Mouse (Mus musculus): ENCODE data around the gene Nt5c.

DNA sequence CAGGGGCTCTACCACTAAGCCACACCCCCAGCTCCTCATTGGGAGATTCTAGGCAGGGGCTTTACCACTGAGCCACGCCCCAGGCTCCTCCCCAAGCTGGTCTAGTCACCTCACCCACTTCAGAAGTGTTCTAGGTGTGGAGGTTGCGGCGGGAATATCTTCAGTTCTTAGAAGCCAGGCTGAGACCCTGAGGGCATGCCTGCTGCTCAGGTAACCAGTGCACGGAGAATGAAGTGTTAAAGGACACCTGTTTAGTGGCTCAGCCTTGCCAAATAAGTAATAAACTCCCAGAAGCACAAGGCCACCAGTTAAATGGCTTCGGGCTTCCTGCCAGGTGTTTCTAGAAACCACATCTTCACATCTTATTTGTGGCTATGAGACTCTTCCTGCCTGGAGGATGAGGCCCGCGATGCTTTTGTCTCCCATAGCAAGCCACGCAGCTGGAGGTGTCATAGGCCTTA lies 39.9 kb downstream of the Nt5c start:
- TF ChIP-seq CTCF (IDR thresholded peaks at IDR 0.05; ENCODE audit: low read depth) (no peak), EP300 (IDR thresholded peaks at IDR 0.05; ENCODE audit: low read depth) (no peak)

All from liver, postnatal 0 days (tissue).